Mouse (Mus musculus) C2C12 (cell line): ENCODE results near the gene Rgs3. TPM values are rescaled to one million over a fixed set of nuclear protein-coding genes. Genes with fewer than 3 reads are reported as not detected.
A peak's percentile ranks its signal among the peaks of the same experiment; 100 is the strongest.

ENCODE experiments used
- H3K27me3 ChIP-seq: one replicate; pipeline ENCODE4 v1.6.1; 2011; ENCODE audit not compliant: control insufficient read depth, insufficient read depth, insufficient read length
- H3K36me3 ChIP-seq: one replicate; pipeline ENCODE4 v1.6.1; 2011; ENCODE audit not compliant: control insufficient read depth, insufficient read depth
- H3K4me3 ChIP-seq: one replicate; pipeline ENCODE4 v1.5.1; 2011; ENCODE audit warnings: mild to moderate bottlenecking, control low read depth; ENCODE audit not compliant: poor library complexity, insufficient read depth, severe bottlenecking
- H3K79me2 ChIP-seq: one replicate; pipeline ENCODE4 v1.6.1; 2011; ENCODE audit not compliant: control insufficient read depth, insufficient read depth
- H3K79me3 ChIP-seq: one replicate; pipeline ENCODE4 v1.6.1; 2011; ENCODE audit warnings: low read depth, control low read depth
- H3ac ChIP-seq: one replicate; pipeline ENCODE3; 2011; ENCODE audit warnings: low read depth; ENCODE audit not compliant: control insufficient read depth, insufficient read length
- CEBPB ChIP-seq: IDR thresholded peaks from one replicate; pipeline ENCODE4 v1.6.1; 2011; ENCODE audit warnings: low read depth, mild to moderate bottlenecking, control low read depth, moderate library complexity
- CTCF ChIP-seq: IDR thresholded peaks from one replicate; pipeline ENCODE4 v1.5.1; 2011; ENCODE audit not compliant: control insufficient read depth, insufficient read depth, insufficient read length
- FOSL1 ChIP-seq: IDR thresholded peaks from one replicate; pipeline ENCODE4 v1.8.0; 2011; ENCODE audit warnings: mild to moderate bottlenecking, low read length; ENCODE audit not compliant: poor library complexity, insufficient read depth, severe bottlenecking
- MAX ChIP-seq: IDR thresholded peaks from one replicate; pipeline ENCODE4 v1.6.1; 2011; ENCODE audit warnings: mild to moderate bottlenecking, control low read depth
- MYOD1 ChIP-seq: IDR thresholded peaks from one replicate; pipeline ENCODE4 v1.6.1; 2011; ENCODE audit warnings: low read depth; ENCODE audit not compliant: control insufficient read depth, insufficient read length
- MYOG ChIP-seq: IDR thresholded peaks from one replicate; pipeline ENCODE4 v1.6.1; 2011; ENCODE audit not compliant: control insufficient read depth, insufficient read length; ENCODE audit errors: extremely low read depth
- USF1 ChIP-seq: IDR thresholded peaks from one replicate; pipeline ENCODE4 v1.6.1; 2011; ENCODE audit warnings: low read depth, mild to moderate bottlenecking, control low read depth, moderate library complexity
- polyA plus RNA-seq: library from polyadenylated mRNA; unstranded; fragments of >200 nt; fragmentation: generic; extraction: Trizol; gene quantifications from one replicate; pipeline ENCODE4 v1.2.1, GENCODE M21; 2012; ENCODE audit warnings: missing spikeins

Gene Rgs3
- polyA plus RNA-seq, 1 experiment: 49.8 TPM

- no peaks in the 10 kb centered on the region for H3K36me3 ChIP-seq
- H3K27me3 ChIP-seq: peaks cover 9% of the 10 kb centered on the region
- H3K79me2 ChIP-seq: no peaks in the 10 kb centered on the region
- no peak overlapping the region for H3ac ChIP-seq
- no peak overlapping the region for H3K4me3 ChIP-seq
- H3K79me3 ChIP-seq: no peaks in the 10 kb centered on the region
- TF ChIP-seq FOSL1 (no peak), CTCF (no peak), MYOG (no peak), CEBPB (no peak), USF1 (no peak), MAX (no peak), MYOD1 (no peak)
These were observed 49.7 kb downstream of the Rgs3 start for GRCm38 (mm10) chr4:62609333-62609732.

- Histone ChIP-seq H3K79me3 (no peaks in the 10 kb centered on the region), H3K36me3 (no peaks in the 10 kb centered on the region), H3K27me3 (peaks cover 14% of the 10 kb centered on the region), H3K79me2 (no peaks in the 10 kb centered on the region), H3K4me3 (no peak overlapping the region), H3ac (no peak overlapping the region)
- TF ChIP-seq MYOG (no peak), MYOD1 (no peak), CTCF (no peak), USF1 (no peak), FOSL1 (no peak), MAX (no peak), CEBPB (no peak)
These were observed 50.6 kb downstream of the Rgs3 start for GRCm38 (mm10) chr4:62610142-62610675.

GRCm38 (mm10) chr4:62612601-62613501, 53.2 kb downstream of the Rgs3 start:
- Histone ChIP-seq H3K79me3 (no peaks in the 10 kb centered on the region), H3ac (no peak overlapping the region), H3K79me2 (no peaks in the 10 kb centered on the region), H3K4me3 (no peak overlapping the region), H3K36me3 (no peaks in the 10 kb centered on the region), H3K27me3 (peaks cover 32% of the 10 kb centered on the region)
- no peak for TF ChIP-seq USF1
- no peak for TF ChIP-seq CTCF
- TF ChIP-seq CEBPB: no peak
- no peak for TF ChIP-seq MYOG
- no peak for TF ChIP-seq MAX
- no peak for TF ChIP-seq MYOD1
- no peak for TF ChIP-seq FOSL1

- Histone ChIP-seq H3K79me2 (no peaks in the 10 kb centered on the region), H3ac (no peak overlapping the region), H3K36me3 (no peaks in the 10 kb centered on the region), H3K27me3 (peaks cover 37% of the 10 kb centered on the region), H3K4me3 (no peak overlapping the region), H3K79me3 (no peaks in the 10 kb centered on the region)
- TF ChIP-seq FOSL1 (no peak), CTCF (peak; percentile 4)
These were observed 54.2 kb downstream of the Rgs3 start for GRCm38 (mm10) chr4:62613646-62614365.

GRCm38 (mm10) chr4:62617856-62618440, 58.3 kb downstream of the Rgs3 start:
- TF ChIP-seq CEBPB (no peak), USF1 (no peak), MYOG (no peak), CTCF (no peak), MYOD1 (no peak), FOSL1 (no peak), MAX (no peak)
- H3K79me2 ChIP-seq: no peaks in the 10 kb centered on the region
- H3K4me3 ChIP-seq: no peak overlapping the region
- no peaks in the 10 kb centered on the region for H3K79me3 ChIP-seq
- no peak overlapping the region for H3ac ChIP-seq
- H3K27me3 ChIP-seq: peaks cover 36% of the 10 kb centered on the region
- no peaks in the 10 kb centered on the region for H3K36me3 ChIP-seq
